Mouse (Mus musculus) E14TG2a.4 (cell line): ENCODE measurements around the gene Pakap.

Source experiments
- CTCF ChIP-seq: conservative IDR thresholded peaks from 2 replicates; pipeline ENCODE4 v1.5.1; 2014; ENCODE audit warnings: low read length
- NANOG ChIP-seq: IDR thresholded peaks from 2 replicates; pipeline ENCODE4 v1.6.1; 2014; ENCODE audit warnings: borderline replicate concordance, low read length, mixed read lengths
- POU5F1 ChIP-seq: IDR thresholded peaks from 2 replicates; pipeline ENCODE4 v1.6.1; 2014; ENCODE audit warnings: low read length, borderline replicate concordance

DNA sequence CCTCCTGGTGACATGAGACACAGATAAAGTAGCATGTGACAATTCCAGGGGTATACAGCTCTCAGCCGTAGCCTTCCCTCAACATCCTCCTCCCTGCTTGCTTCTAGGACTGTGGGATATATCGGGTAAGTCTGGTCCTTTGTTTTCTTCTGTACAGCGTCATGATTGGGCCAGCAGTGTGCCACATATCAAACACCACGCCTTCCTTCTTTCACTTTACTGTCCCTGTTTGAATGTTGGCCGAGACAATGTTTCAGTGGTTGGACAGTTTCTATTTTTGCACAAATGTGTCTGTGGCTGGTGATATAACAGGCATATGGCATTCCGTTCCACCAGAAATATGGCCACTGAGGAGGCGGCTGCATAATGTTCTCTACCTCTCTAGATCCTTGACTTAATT is 54.8 kb downstream of the Pakap start:
- no peak for TF ChIP-seq CTCF
- TF ChIP-seq POU5F1 = no peak
- no peak for TF ChIP-seq NANOG
